Mouse (Mus musculus) left cerebral cortex, adult 9 months (tissue): ENCODE results near the gene Car2.
A peak's percentile ranks its signal among the peaks of the same experiment; 100 is the strongest.

Experiments
- DNase-seq, 2 experiments: peaks; one replicate each; pipeline ENCODE4 v3.0.0; 2022; ENCODE audit warnings: low spot score in 2 of 2

Car2 gene

DNA sequence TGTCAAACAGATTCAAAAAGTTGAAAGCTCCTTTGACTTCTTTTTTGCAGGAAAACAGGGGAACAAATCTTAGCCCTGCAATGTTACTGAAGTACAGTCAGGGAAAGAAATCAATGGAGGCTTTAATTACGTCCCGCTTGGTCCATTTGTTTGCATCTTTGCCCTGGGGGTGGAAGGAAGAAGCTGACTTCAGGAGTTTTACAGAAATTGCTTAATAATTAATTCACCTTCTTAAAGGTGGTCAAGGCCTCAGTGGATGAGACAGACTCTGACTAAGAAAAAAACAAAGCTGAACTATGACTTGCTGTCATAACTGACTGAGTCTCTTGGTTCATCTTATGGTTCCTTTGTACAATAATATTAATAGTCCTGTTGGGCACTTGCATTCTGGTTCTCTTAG lies 59.6 kb downstream of the Car2 start:
- no peak for DNase-seq

DNA sequence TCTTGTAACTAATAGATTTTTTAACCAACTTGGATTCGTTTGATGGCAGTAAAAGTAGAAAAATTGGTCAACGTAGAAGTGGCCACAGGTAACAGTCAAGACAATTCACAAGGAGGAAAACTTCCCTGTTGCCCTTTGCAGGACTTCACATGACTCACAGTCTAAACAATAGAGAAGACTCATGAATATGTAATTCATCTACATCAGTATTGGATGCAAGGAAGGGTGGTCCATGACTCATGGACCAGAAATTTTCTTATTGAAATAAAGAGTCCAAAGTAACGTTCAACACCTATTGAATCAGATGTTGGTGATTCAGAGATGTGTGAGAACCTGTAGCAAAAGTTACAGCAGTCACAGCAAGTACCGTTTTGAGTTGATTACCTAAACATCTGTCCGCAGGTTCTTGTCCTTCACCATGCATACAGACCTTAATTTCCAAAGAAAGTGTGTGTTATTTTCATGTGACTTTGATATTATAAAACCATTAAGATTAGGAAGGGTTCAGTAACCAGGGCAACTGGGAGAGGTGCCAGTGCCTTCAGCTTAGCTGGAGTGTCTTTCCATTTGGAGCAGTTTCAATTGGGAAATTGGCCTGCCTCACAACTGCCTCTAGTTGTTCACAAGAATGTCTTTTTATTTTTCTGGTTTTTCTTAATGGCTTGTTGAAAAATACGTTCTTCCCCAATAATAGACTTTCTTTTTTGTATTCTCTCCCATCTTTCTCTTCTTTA lies 62.2 kb downstream of the Car2 start:
- peak; percentile 4 to 43 for DNase-seq

DNA sequence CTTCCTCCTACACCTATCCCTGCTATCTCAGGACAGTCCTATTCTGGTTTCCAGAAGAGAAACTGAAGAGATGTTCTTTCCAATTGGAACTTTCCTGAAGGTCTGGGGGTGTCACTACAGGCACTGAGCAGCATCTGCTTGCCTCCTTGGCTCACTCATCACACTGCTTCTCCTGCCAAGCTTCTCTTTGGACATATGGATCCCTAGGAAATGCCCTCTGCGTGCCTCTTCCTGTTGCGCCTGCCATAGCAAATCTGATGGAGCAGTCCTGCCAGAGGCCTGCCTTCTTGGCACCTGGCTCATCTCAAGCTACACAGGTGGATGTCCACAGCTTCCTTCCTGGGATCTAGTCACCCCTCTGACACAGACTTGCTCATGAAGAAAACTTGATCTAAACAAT lies 64.0 kb downstream of the Car2 start:
- no peak for DNase-seq
